Comparison of ENCODE assay signal across 28 mouse cellular contexts in genomic region chr17:47465016-47465415, GRCm38 (mm10). TPM values are rescaled to one million over a fixed set of nuclear protein-coding genes. Genes with fewer than 3 reads are reported as not detected.
DNase-seq lines count a peak whose midpoint lies in the region; ATAC-seq and TF ChIP-seq lines count a peak whose summit lies in the region.
"Had no signal": no experiment of that assay in that cellular context is flagged by ENCODE, and none has a peak within 500 bp of the region (broad histone marks: within the 10 kb centered on the region; RNA-seq: fewer than 3 reads in every experiment).

No protein-coding gene starts in this region.

- TF ChIP-seq EP300 in MEL (IDR thresholded peaks at IDR 0.05; ENCODE audit: low read depth in 1 of 2, low read length in 2 of 2) = no peak

- no peak overlapping the region for H3K4me2 ChIP-seq in intestine, embryonic 16.5 days (ENCODE audit: low read depth, low read length)
- H3K4me2 ChIP-seq: embryonic facial prominence, embryonic 12.5 days; forebrain, embryonic 12.5 days; forebrain, embryonic 15.5 days; heart, embryonic 12.5 days; heart, embryonic 15.5 days; hindbrain, embryonic 14.5 days had no signal

- peak; percentile 74 for DNase-seq in heart, adult 11 months
- no peak for DNase-seq in heart, adult 18-20 months
- DNase-seq in liver, adult 2 months (ENCODE audit: extremely low read depth, low read depth, low spot score) = no peak
- DNase-seq in liver (no peak), MEL (ENCODE audit: low read depth, low spot score) (peak; percentile 20)
- DNase-seq in thymus, postnatal 14 days = no peak
- DNase-seq: adrenal gland, postnatal 10 days; adrenal gland, postnatal 36 days; B cell, adult 2 months; cerebellum, adult 18-20 months; cerebellum, adult 9-10 months; gastrocnemius, postnatal 25 days; heart, postnatal 10 days; heart, postnatal 4 days had no signal

- peak overlapping the region; percentile 18; the same call in 1 of the 2 replicates for H3K9ac ChIP-seq in liver, adult 2 months (ENCODE audit: low read depth, low read length)
- H3K9ac ChIP-seq in MEL (ENCODE audit: control insufficient read depth, low read depth, low read length, poor library complexity, severe bottlenecking) = no peak overlapping the region
- no peak overlapping the region for H3K9ac ChIP-seq in intestine, embryonic 16.5 days (ENCODE audit: low read depth, low read length)
- H3K9ac ChIP-seq: embryonic facial prominence, embryonic 12.5 days; forebrain, embryonic 12.5 days; forebrain, embryonic 15.5 days; heart, embryonic 12.5 days; heart, embryonic 15.5 days; hindbrain, embryonic 14.5 days had no signal

- H3K27me3 ChIP-seq in liver, adult 2 months (ENCODE audit: control insufficient read depth, insufficient read depth, low read length) = no peaks in the 10 kb centered on the region
- peaks cover 3 to 5% of the 10 kb centered on the region in 2 experiments; a peak in 3 of 4 replicates for H3K27me3 ChIP-seq in MEL (ENCODE audit: control insufficient read depth in 1 of 2, insufficient read depth in 2 of 2, low read length in 2 of 2)
- peaks cover 3% of the 10 kb centered on the region; the same call in 1 of the 2 replicates for H3K27me3 ChIP-seq in intestine, embryonic 16.5 days (replicated peaks; ENCODE audit: control insufficient read depth, insufficient read depth, low read length)
- H3K27me3 ChIP-seq: Patski had no signal

- H3K36me3 ChIP-seq in liver, adult 2 months (ENCODE audit: control insufficient read depth, insufficient read depth, low read length) = no peaks in the 10 kb centered on the region
- no peaks in the 10 kb centered on the region for H3K36me3 ChIP-seq in MEL (ENCODE audit: control insufficient read depth in 1 of 2, insufficient read depth in 2 of 2, low read length in 2 of 2)
- H3K36me3 ChIP-seq in intestine, embryonic 16.5 days (ENCODE audit: control insufficient read depth, insufficient read depth, low read length) = 0 out of 2 replicates have a peak, but pooled peaks cover 2% of the 10 kb centered on the region
- H3K36me3 ChIP-seq: embryonic facial prominence, embryonic 12.5 days; forebrain, embryonic 12.5 days; forebrain, embryonic 15.5 days; heart, embryonic 12.5 days; heart, embryonic 15.5 days had no signal

- H3K4me3 ChIP-seq in liver, adult 2 months (ENCODE audit: insufficient read depth, low read depth, low read length) = no peak overlapping the region
- H3K4me3 ChIP-seq in MEL (ENCODE audit: control insufficient read depth in 1 of 2, insufficient read depth in 1 of 2, low read depth in 2 of 2, low read length in 2 of 2) = no peak overlapping the region
- no peak overlapping the region for H3K4me3 ChIP-seq in intestine, embryonic 16.5 days (ENCODE audit: low read length)
- H3K4me3 ChIP-seq: embryonic facial prominence, embryonic 12.5 days; erythroblast, embryonic 14.5 days; forebrain, embryonic 12.5 days; forebrain, embryonic 15.5 days; heart, embryonic 12.5 days; heart, embryonic 15.5 days had no signal

- no peak for TF ChIP-seq POLR2A in liver, adult 2 months (IDR thresholded peaks at IDR 0.05; ENCODE audit: extremely low read depth, insufficient read depth, low read length)
- TF ChIP-seq POLR2A in MEL (IDR thresholded peaks at IDR 0.05; ENCODE audit: control insufficient read depth in 1 of 2, insufficient read depth in 1 of 2, low read depth in 1 of 2, low read length in 2 of 2, poor library complexity in 1 of 2) = no peak

- WGBS in liver, adult 2 months = 64% methylated on average over 11 of the region's 11 CpGs
- WGBS in intestine, embryonic 16.5 days = 77% methylated on average over 11 of the region's 11 CpGs

- peak overlapping the region; percentile 80 for H3K27ac ChIP-seq in liver, adult 2 months (replicated peaks; ENCODE audit: insufficient read depth, low read depth, low read length)
- H3K27ac ChIP-seq in MEL (ENCODE audit: control insufficient read depth, low read depth, low read length) = no peak overlapping the region
- no peak overlapping the region for H3K27ac ChIP-seq in intestine, embryonic 16.5 days (ENCODE audit: low read length)
- H3K27ac ChIP-seq: embryonic facial prominence, embryonic 12.5 days; forebrain, embryonic 12.5 days; forebrain, embryonic 15.5 days; heart, embryonic 15.5 days; hindbrain, embryonic 14.5 days; hindbrain, postnatal 0 days had no signal

- H3K4me1 ChIP-seq in liver, adult 2 months (ENCODE audit: control insufficient read depth, insufficient read depth, low read length) = peaks cover 36% of the 10 kb centered on the region
- no peaks in the 10 kb centered on the region; a peak in 1 of 4 replicates for H3K4me1 ChIP-seq in MEL (ENCODE audit: control insufficient read depth in 1 of 2, insufficient read depth in 2 of 2, low read length in 2 of 2)
- H3K4me1 ChIP-seq in intestine, embryonic 16.5 days (ENCODE audit: control insufficient read depth, insufficient read depth, low read length) = peaks cover 53% of the 10 kb centered on the region

- 0 out of 2 replicates have a peak, but pooled peaks have one; percentile 0 for ATAC-seq in intestine, embryonic 16.5 days
- ATAC-seq: forebrain, embryonic 15.5 days; hindbrain, postnatal 0 days; inflammation-experienced regulatory T-cells, adult 6 months; Patski had no signal

- peaks cover 13% of the 10 kb centered on the region; the same call in 1 of the 2 replicates for H3K79me2 ChIP-seq in liver, adult 2 months (ENCODE audit: control insufficient read depth, insufficient read depth, low read length)
- H3K79me2 ChIP-seq in MEL (ENCODE audit: control insufficient read depth, insufficient read depth, low read length, poor library complexity) = no peaks in the 10 kb centered on the region

- H3K9me3 ChIP-seq in MEL (replicated peaks; ENCODE audit: insufficient read depth, low read length) = no peaks in the 10 kb centered on the region
- no peaks in the 10 kb centered on the region for H3K9me3 ChIP-seq in intestine, embryonic 16.5 days (ENCODE audit: control insufficient read depth, low read length)
- H3K9me3 ChIP-seq: embryonic facial prominence, embryonic 12.5 days; forebrain, embryonic 12.5 days; forebrain, embryonic 15.5 days; heart, embryonic 12.5 days; heart, embryonic 15.5 days had no signal

- TF ChIP-seq RAD21 in MEL (IDR thresholded peaks at IDR 0.05; ENCODE audit: low read depth, low read length) = no peak

- TF ChIP-seq CTCF in liver, adult 2 months (IDR thresholded peaks at IDR 0.05; ENCODE audit: low read depth, low read length) = no peak
- no peak for TF ChIP-seq CTCF in MEL (IDR thresholded peaks at IDR 0.05 in 2 of 3, conservative IDR thresholded peaks at IDR 0.05 in 1 of 3; ENCODE audit: control insufficient read depth in 1 of 3, insufficient read depth in 1 of 3, low read depth in 2 of 3, low read length in 3 of 3, poor library complexity in 1 of 3, severe bottlenecking in 1 of 3)

TF ChIP-seq in MEL, 35 proteins besides CTCF, POLR2A, EP300 and RAD21:
- TF ChIP-seq TCF12 (IDR thresholded peaks at IDR 0.05; ENCODE audit: low read depth, low read length) (no peak), MEF2A (IDR thresholded peaks at IDR 0.05; ENCODE audit: extremely low read depth, insufficient replicate concordance, low read depth, low read length, poor library complexity, severe bottlenecking) (no peak), JUND (IDR thresholded peaks at IDR 0.05; ENCODE audit: low read depth, low read length) (no peak), ELF1 (IDR thresholded peaks at IDR 0.05; ENCODE audit: low read depth, low read length) (no peak), MXI1 (IDR thresholded peaks at IDR 0.05; ENCODE audit: low read depth, low read length) (no peak), UBTF (IDR thresholded peaks at IDR 0.05; ENCODE audit: borderline replicate concordance, insufficient read depth, low read depth, low read length) (no peak), TAL1 (IDR thresholded peaks at IDR 0.05; ENCODE audit: low read length) (0 out of 2 replicates have a peak, but pooled peaks have one; percentile 27), RCOR1 (IDR thresholded peaks at IDR 0.05; ENCODE audit: low read depth, low read length) (no peak)
TF ChIP-seq in MEL: peak in this region for 1.

RNA-seq across cellular contexts. Expression of gene 1700001C19Rik, which starts 27.8 kb away (rescaled TPM):
- total RNA-seq in heart, adult 18-20 months (2021) = not detected
- total RNA-seq in liver, adult 2 months (2014; rRNA removed) = 12.2 and 16.2 TPM in 2 replicates
- polyA plus RNA-seq in liver, adult 2 months (2012; rRNA removed) = 11.7 and 12.2 TPM in 2 replicates
- total RNA-seq in MEL (2012; rRNA removed) = not detected in 2 replicates
- not detected for polyA plus RNA-seq in MEL (2012; ENCODE audit: insufficient read depth in 1 of 2, insufficient read length in 2 of 2, low read depth in 1 of 2, low replicate concordance in 2 of 2, missing spikeins in 1 of 2)
- polyA plus RNA-seq in intestine, embryonic 16.5 days (2015; fragmentation: Nextera tagmentation; extraction: Ambion mirVana) = 0.17 and 0.45 TPM in 2 replicates
- total RNA-seq: adrenal gland, adult 18-20 months; adrenal gland, postnatal 36 days; gastrocnemius, adult 8-10 months; gastrocnemius, postnatal 25 days; heart, adult 8-10 months; heart, postnatal 10 days had no signal
- polyA plus RNA-seq: erythroblast, embryonic 14.5 days; inflammation-experienced regulatory T-cells, adult 6 months had no signal

RNA-seq across cellular contexts. Expression of gene AI661453, which starts 28.6 kb away (rescaled TPM):
- 1 to 10 TPM; 1.3 to 2.1 TPM for total RNA-seq in heart, adult 18-20 months (2021)
- total RNA-seq in liver, adult 2 months (2014; rRNA removed) = 2.4 and 6.2 TPM in 2 replicates
- polyA plus RNA-seq in liver, adult 2 months (2012; rRNA removed) = 5.7 and 6.3 TPM in 2 replicates
- total RNA-seq in MEL (2012; rRNA removed) = not detected in 2 replicates
- polyA plus RNA-seq in MEL (2012; ENCODE audit: insufficient read depth in 1 of 2, insufficient read length in 2 of 2, low read depth in 1 of 2, low replicate concordance in 2 of 2, missing spikeins in 1 of 2) = not detected
- 3.7 and 4.6 TPM in 2 replicates for polyA plus RNA-seq in intestine, embryonic 16.5 days (2015; fragmentation: Nextera tagmentation; extraction: Ambion mirVana)
- polyA plus RNA-seq: erythroblast, embryonic 14.5 days; inflammation-experienced regulatory T-cells, adult 6 months had no signal

RNA-seq across cellular contexts. Expression of gene Taf8, which starts 37.1 kb away (rescaled TPM):
- total RNA-seq in heart, adult 18-20 months (2021) = 10 to 100 TPM; 10.2 to 10.4 TPM
- 8.2 and 8.7 TPM in 2 replicates for total RNA-seq in liver, adult 2 months (2014; rRNA removed)
- polyA plus RNA-seq in liver, adult 2 months (2012; rRNA removed) = 7.8 and 9.6 TPM in 2 replicates
- 14.4 and 15.2 TPM in 2 replicates for total RNA-seq in MEL (2012; rRNA removed)
- polyA plus RNA-seq in MEL (2012; ENCODE audit: insufficient read depth in 1 of 2, insufficient read length in 2 of 2, low read depth in 1 of 2, low replicate concordance in 2 of 2, missing spikeins in 1 of 2) = 10 to 100 TPM in 1 of 2 experiments, not detected in 1; 25.7 TPM
- 19.1 and 20.4 TPM in 2 replicates for polyA plus RNA-seq in intestine, embryonic 16.5 days (2015; fragmentation: Nextera tagmentation; extraction: Ambion mirVana)

RNA-seq across cellular contexts. Expression of gene Ccnd3, which starts 39.8 kb away (rescaled TPM):
- total RNA-seq in heart, adult 18-20 months (2021) = 10 to 100 TPM; 83.3 to 87.1 TPM
- 16.8 and 23.4 TPM in 2 replicates for total RNA-seq in liver, adult 2 months (2014; rRNA removed)
- polyA plus RNA-seq in liver, adult 2 months (2012; rRNA removed) = 39.1 and 41.8 TPM in 2 replicates
- total RNA-seq in MEL (2012; rRNA removed) = 143 TPM in 2 replicates
- polyA plus RNA-seq in MEL (2012; ENCODE audit: insufficient read depth in 1 of 2, insufficient read length in 2 of 2, low read depth in 1 of 2, low replicate concordance in 2 of 2, missing spikeins in 1 of 2) = 100 to 1,000 TPM in 1 of 2 experiments, not detected in 1; 568 TPM
- polyA plus RNA-seq in intestine, embryonic 16.5 days (2015; fragmentation: Nextera tagmentation; extraction: Ambion mirVana) = 371 and 393 TPM in 2 replicates

Comparison
In these comparisons a context has a peak if more than half of its experiments do, and no peak if none do; other contexts are left out.
1. DNase-seq: peak in heart, adult 11 months (single experiment) and MEL (single experiment); none in heart, adult 18-20 months (0 of 2), liver, adult 2 months (single experiment), liver (single experiment) and thymus, postnatal 14 days (single experiment).
2. RNA of gene 1700001C19Rik, which starts 27.8 kb away (total RNA-seq): 12.2 to 16.2 TPM in liver, adult 2 months; not detected in heart, adult 18-20 months and not detected in MEL; every median in the first group is over 10 times any median in the second.